Mouse (Mus musculus) heart, adult 2 months (tissue): Measurements from ENCODE around the gene Adamts20.

Experiments
- CTCF ChIP-seq: fragments of 200-600 bp; IDR thresholded peaks from 2 replicates; pipeline ENCODE4 v1.8.1; 2022; ENCODE audit warnings: antibody characterized with exemption, mild to moderate bottlenecking, moderate library complexity
- EP300 ChIP-seq: fragments of 200-500 bp; IDR thresholded peaks from 2 replicates; pipeline ENCODE4 v1.6.1; 2011; ENCODE audit warnings: low read depth, low read length, control low read depth; ENCODE audit not compliant: insufficient read depth

DNA sequence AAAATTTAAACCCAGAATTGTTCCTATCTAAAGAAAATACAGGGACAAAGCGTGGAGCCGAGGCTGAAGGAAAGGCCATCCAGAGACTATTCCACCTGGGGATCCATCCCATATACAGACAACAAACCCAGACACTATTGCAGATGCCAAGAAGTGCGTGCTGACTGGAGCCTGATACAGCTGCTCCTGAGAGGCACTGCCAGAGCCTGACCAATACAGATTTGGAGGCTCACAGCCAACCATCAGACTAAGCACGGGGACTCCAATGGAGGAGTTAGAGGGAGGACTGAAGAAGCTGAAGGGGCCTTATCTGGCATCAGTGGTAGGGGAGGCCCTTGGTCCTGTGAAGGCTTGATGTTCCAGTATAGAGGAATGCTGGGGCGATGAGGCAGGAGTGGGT lies 138.6 kb downstream of the Adamts20 start:
- no peak for TF ChIP-seq EP300
- no peak for TF ChIP-seq CTCF
